Comparison of ENCODE assay signal across 10 mouse cellular contexts in the genomic region with DNA sequence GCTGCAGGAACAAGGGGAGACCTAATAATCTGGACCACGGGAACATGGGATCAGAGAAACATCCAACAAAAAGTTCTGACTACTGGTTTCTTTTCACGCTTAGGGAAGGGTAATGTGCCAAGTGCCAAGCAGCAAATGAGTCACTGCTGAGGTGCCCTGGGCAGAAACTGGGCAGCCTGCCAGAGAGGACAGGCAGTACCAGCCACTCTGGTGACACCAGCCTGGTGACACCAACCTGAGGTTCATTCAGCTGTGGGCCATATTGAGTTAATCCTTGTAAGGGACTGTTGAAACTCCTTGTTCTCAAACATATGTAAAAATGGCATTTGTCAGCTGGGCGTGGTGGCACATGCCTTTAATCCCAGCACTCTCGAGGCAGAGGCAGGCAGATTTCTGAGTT. TPM values are rescaled to one million over a fixed set of nuclear protein-coding genes. Genes with fewer than 3 reads are reported as not detected.
DNase-seq lines count a peak whose midpoint lies in the region; ATAC-seq and TF ChIP-seq lines count a peak whose summit lies in the region.
"Had no signal": no experiment of that assay in that cellular context is flagged by ENCODE, and none has a peak within 500 bp of the region (broad histone marks: within the 10 kb centered on the region; RNA-seq: fewer than 3 reads in every experiment).

No protein-coding gene starts in this region.

- peaks cover 43% of the 10 kb centered on the region for H3K36me3 ChIP-seq in heart, postnatal 0 days (replicated peaks; ENCODE audit: control insufficient read depth, insufficient read depth, low read length)
- H3K36me3 ChIP-seq in heart, embryonic 11.5 days (ENCODE audit: control insufficient read depth, insufficient read depth, low read length) = peaks cover 15% of the 10 kb centered on the region
- peaks cover 58% of the 10 kb centered on the region for H3K36me3 ChIP-seq in kidney, embryonic 15.5 days
- peaks cover 9% of the 10 kb centered on the region for H3K36me3 ChIP-seq in forebrain, embryonic 16.5 days (ENCODE audit: control insufficient read depth, insufficient read depth)

- H3K4me1 ChIP-seq in heart, postnatal 0 days (ENCODE audit: control insufficient read depth, insufficient read depth) = peaks cover 10% of the 10 kb centered on the region; the same call in 1 of the 2 replicates
- H3K4me1 ChIP-seq in heart, embryonic 11.5 days (ENCODE audit: control insufficient read depth, insufficient read depth, low read length) = peaks cover 6% of the 10 kb centered on the region; the same call in 1 of the 2 replicates
- peaks cover 18% of the 10 kb centered on the region for H3K4me1 ChIP-seq in kidney, embryonic 15.5 days
- peaks cover 19% of the 10 kb centered on the region for H3K4me1 ChIP-seq in forebrain, embryonic 16.5 days (replicated peaks; ENCODE audit: control insufficient read depth, insufficient read depth, low read length)

- no peaks in the 10 kb centered on the region for H3K27me3 ChIP-seq in heart, postnatal 0 days (ENCODE audit: control insufficient read depth, insufficient read depth, low read length)
- H3K27me3 ChIP-seq in heart, embryonic 11.5 days (ENCODE audit: control insufficient read depth, insufficient read depth, low read length) = no peaks in the 10 kb centered on the region
- no peaks in the 10 kb centered on the region for H3K27me3 ChIP-seq in kidney, embryonic 15.5 days
- no peaks in the 10 kb centered on the region for H3K27me3 ChIP-seq in forebrain, embryonic 16.5 days (replicated peaks; ENCODE audit: control insufficient read depth, insufficient read depth, low read length)
- H3K27me3 ChIP-seq: neural tube, embryonic 12.5 days had no signal

- no peak for TF ChIP-seq EP300 in heart, postnatal 0 days (IDR thresholded peaks at IDR 0.05; ENCODE audit: low read depth)

- no peak for DNase-seq in heart, postnatal 0 days (ENCODE audit: low spot score)
- DNase-seq in adipocyte (ENCODE audit: low spot score) = peak; percentile 69
- peak; percentile 38 for DNase-seq in skeletal muscle tissue, adult 2 months (ENCODE audit: low read depth, low spot score)
- no peak for DNase-seq in gastrocnemius, postnatal 25 days
- DNase-seq in layer of hippocampus, postnatal 25 days (ENCODE audit: extremely low spot score in 1 of 2, low spot score in 1 of 2) = no peak

- no peak overlapping the region for H3K4me2 ChIP-seq in heart, postnatal 0 days (ENCODE audit: low read depth, low read length)
- no peak overlapping the region for H3K4me2 ChIP-seq in heart, embryonic 11.5 days
- H3K4me2 ChIP-seq in kidney, embryonic 15.5 days = no peak overlapping the region
- no peak overlapping the region for H3K4me2 ChIP-seq in forebrain, embryonic 16.5 days (ENCODE audit: low read length)

- peak overlapping the region; percentile 98 for H3K27ac ChIP-seq in heart, postnatal 0 days (ENCODE audit: low read depth)
- no peak overlapping the region for H3K27ac ChIP-seq in heart, embryonic 11.5 days (ENCODE audit: low read depth, low read length)
- H3K27ac ChIP-seq in kidney, embryonic 15.5 days = peak overlapping the region; percentile 4; the same call in 1 of the 2 replicates
- H3K27ac ChIP-seq in forebrain, embryonic 16.5 days (ENCODE audit: low read length) = no peak overlapping the region
- H3K27ac ChIP-seq: neural tube, embryonic 12.5 days had no signal

- no peak for ATAC-seq in heart, postnatal 0 days (ENCODE audit: insufficient read depth, low read depth)
- no peak for ATAC-seq in heart, embryonic 11.5 days (replicated peaks; ENCODE audit: insufficient number of reproducible peaks, low FRiP score, low TSS enrichment)
- ATAC-seq in kidney, embryonic 15.5 days (replicated peaks; ENCODE audit: low FRiP score) = no peak
- ATAC-seq in forebrain, embryonic 16.5 days = no peak

- H3K9me3 ChIP-seq in heart, postnatal 0 days (replicated peaks; ENCODE audit: control insufficient read depth, low read length) = no peaks in the 10 kb centered on the region
- H3K9me3 ChIP-seq in heart, embryonic 11.5 days (replicated peaks; ENCODE audit: control insufficient read depth, low read length) = no peaks in the 10 kb centered on the region
- no peaks in the 10 kb centered on the region for H3K9me3 ChIP-seq in kidney, embryonic 15.5 days (replicated peaks)
- H3K9me3 ChIP-seq in forebrain, embryonic 16.5 days (ENCODE audit: control insufficient read depth, low read length) = no peaks in the 10 kb centered on the region
- H3K9me3 ChIP-seq: neural tube, embryonic 12.5 days had no signal

- TF ChIP-seq CTCF in heart, postnatal 0 days (IDR thresholded peaks at IDR 0.05; ENCODE audit: low read depth) = no peak

- WGBS in heart, postnatal 0 days = 77% methylated on average over 4 of the region's 4 CpGs
- WGBS in heart, embryonic 11.5 days (ENCODE audit: insufficient replicate concordance) = 86% methylated on average over 4 of the region's 4 CpGs
- WGBS in kidney, embryonic 15.5 days = 94% methylated on average over 4 of the region's 4 CpGs
- 85% methylated on average over 4 of the region's 4 CpGs for whole genome bisulfite sequencing in forebrain, embryonic 16.5 days

- H3K9ac ChIP-seq in heart, postnatal 0 days (replicated peaks; ENCODE audit: low read depth, low read length) = no peak overlapping the region
- H3K9ac ChIP-seq in heart, embryonic 11.5 days (ENCODE audit: low read depth, low read length) = no peak overlapping the region
- no peak overlapping the region for H3K9ac ChIP-seq in kidney, embryonic 15.5 days
- H3K9ac ChIP-seq in forebrain, embryonic 16.5 days (replicated peaks; ENCODE audit: low read depth, low read length) = no peak overlapping the region
- H3K9ac ChIP-seq: neural tube, embryonic 12.5 days had no signal

- no peak overlapping the region for H3K4me3 ChIP-seq in heart, postnatal 0 days (ENCODE audit: low read depth, low read length)
- no peak overlapping the region for H3K4me3 ChIP-seq in heart, embryonic 11.5 days (ENCODE audit: low read depth, low read length)
- no peak overlapping the region for H3K4me3 ChIP-seq in kidney, embryonic 15.5 days (replicated peaks)
- H3K4me3 ChIP-seq in forebrain, embryonic 16.5 days (replicated peaks; ENCODE audit: low read length) = no peak overlapping the region

RNA-seq across cellular contexts. Expression of a gene that starts 1.2 kb away (rescaled TPM):
- total RNA-seq in heart, postnatal 0 days (2014; rRNA removed; ENCODE audit: low replicate concordance) = 20.6 and 20.8 TPM in 2 replicates
- 17.1 and 18.6 TPM in 2 replicates for polyA plus RNA-seq in heart, postnatal 0 days (2015; fragmentation: Nextera tagmentation; extraction: Ambion mirVana)
- 28.1 and 28.2 TPM in 2 replicates for polyA plus RNA-seq in heart, embryonic 11.5 days (2014; fragmentation: Nextera tagmentation; extraction: Ambion mirVana)
- polyA plus RNA-seq in kidney, embryonic 15.5 days (2015; fragmentation: Nextera tagmentation; extraction: Ambion mirVana) = 88.9 and 92.7 TPM in 2 replicates
- 51.3 and 52.3 TPM in 2 replicates for polyA plus RNA-seq in forebrain, embryonic 16.5 days (2015; fragmentation: Nextera tagmentation; extraction: Ambion mirVana)
- total RNA-seq in gastrocnemius, postnatal 25 days (2021) = 1 to 10 TPM; 6.5 to 6.6 TPM
- total RNA-seq in layer of hippocampus, postnatal 25 days (2021) = 10 to 100 TPM; 11.1 to 13.1 TPM

RNA-seq across cellular contexts. Expression of a gene that starts 25.2 kb away (rescaled TPM):
- total RNA-seq in heart, postnatal 0 days (2014; rRNA removed; ENCODE audit: low replicate concordance) = 51.3 and 69.0 TPM in 2 replicates
- polyA plus RNA-seq in heart, postnatal 0 days (2015; fragmentation: Nextera tagmentation; extraction: Ambion mirVana) = 63.2 and 65.1 TPM in 2 replicates
- polyA plus RNA-seq in heart, embryonic 11.5 days (2014; fragmentation: Nextera tagmentation; extraction: Ambion mirVana) = 72.0 and 81.8 TPM in 2 replicates
- 73.6 and 80.5 TPM in 2 replicates for polyA plus RNA-seq in kidney, embryonic 15.5 days (2015; fragmentation: Nextera tagmentation; extraction: Ambion mirVana)
- 81.9 and 86.4 TPM in 2 replicates for polyA plus RNA-seq in forebrain, embryonic 16.5 days (2015; fragmentation: Nextera tagmentation; extraction: Ambion mirVana)
- 10 to 100 TPM in 1 of 2 experiments, 1 to 10 TPM in 1; 9.9 to 10.4 TPM for total RNA-seq in gastrocnemius, postnatal 25 days (2021)
- 10 to 100 TPM; 19.6 to 23.2 TPM for total RNA-seq in layer of hippocampus, postnatal 25 days (2021)

RNA-seq across cellular contexts. Expression of a gene that starts 51.4 kb away (rescaled TPM):
- total RNA-seq in heart, postnatal 0 days (2014; rRNA removed; ENCODE audit: low replicate concordance) = 1.2 TPM in 1 of 2 replicates, not detected in the other
- 2.9 and 3.9 TPM in 2 replicates for polyA plus RNA-seq in heart, postnatal 0 days (2015; fragmentation: Nextera tagmentation; extraction: Ambion mirVana)
- polyA plus RNA-seq in heart, embryonic 11.5 days (2014; fragmentation: Nextera tagmentation; extraction: Ambion mirVana) = 0.57 and 1.8 TPM in 2 replicates
- polyA plus RNA-seq in kidney, embryonic 15.5 days (2015; fragmentation: Nextera tagmentation; extraction: Ambion mirVana) = 3.3 and 3.5 TPM in 2 replicates
- polyA plus RNA-seq in forebrain, embryonic 16.5 days (2015; fragmentation: Nextera tagmentation; extraction: Ambion mirVana) = 0.80 and 1.4 TPM in 2 replicates
- under 1 TPM in 1 of 2 experiments, not detected in 1; 0.48 TPM for total RNA-seq in gastrocnemius, postnatal 25 days (2021)
- total RNA-seq in layer of hippocampus, postnatal 25 days (2021) = 1 to 10 TPM; 1.7 TPM
- total RNA-seq: hematopoietic stem cell, adult 5-6 weeks had no signal

Comparison
In these comparisons a context has a peak if more than half of its experiments do, and no peak if none do; other contexts are left out.
1. H3K27ac ChIP-seq: peak in heart, postnatal 0 days (single experiment) and kidney, embryonic 15.5 days (single experiment); none in heart, embryonic 11.5 days (single experiment) and forebrain, embryonic 16.5 days (single experiment).
2. DNase-seq: peak in adipocyte (single experiment) and skeletal muscle tissue, adult 2 months (single experiment); none in heart, postnatal 0 days (single experiment), gastrocnemius, postnatal 25 days (single experiment) and layer of hippocampus, postnatal 25 days (0 of 2).